Mouse (Mus musculus): Measurements from ENCODE around the gene Krt7. TPM values are rescaled to one million over a fixed set of nuclear protein-coding genes. Genes with fewer than 3 reads are reported as not detected.

Gene Krt7
- total RNA-seq, 1 experiment = 14.1 TPM

DNA sequence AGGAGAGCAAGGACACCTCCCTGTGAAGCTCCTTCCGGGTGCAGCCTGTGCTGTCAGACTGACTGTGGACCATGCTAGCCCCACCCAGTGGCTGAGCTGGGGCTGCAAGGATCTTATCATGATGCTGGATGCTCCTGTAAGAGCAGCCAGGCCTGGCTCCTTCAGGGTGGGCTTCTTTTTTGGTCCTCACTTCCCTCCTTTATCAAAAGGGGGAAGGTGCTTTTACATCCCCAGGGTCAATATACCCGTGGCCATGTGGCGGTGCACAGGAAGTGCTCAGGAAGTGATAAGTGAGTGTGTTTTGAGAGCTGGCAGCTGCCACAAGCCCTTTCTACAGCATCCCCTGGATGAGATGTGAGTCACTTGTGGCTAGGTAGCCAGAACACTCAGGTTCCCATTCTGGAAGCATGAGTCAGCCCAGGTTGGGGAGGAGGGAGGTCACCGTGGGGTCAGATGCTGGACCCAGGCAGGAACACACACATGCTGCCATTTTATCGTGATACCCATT is 22.8 kb upstream of the Krt7 start:
- in situ Hi-C loops (cut with MboI; ENCODE audit: low sequenced_read_pairs in 2 of 2, unreplicated experiment in 2 of 2) = no loop called here
- H3K9me3 ChIP-seq (ENCODE audit: control insufficient read depth, insufficient read depth, low read depth, low read length) = no peaks in the 10 kb centered on the region
- peaks cover 0 to 6% of the 10 kb centered on the region in 2 experiments; a peak in 1 of 4 replicates for H3K4me1 ChIP-seq (ENCODE audit: control insufficient read depth in 2 of 2, insufficient read depth in 2 of 2, low read length in 2 of 2, poor library complexity in 1 of 2)
- no peak overlapping the region for H3K4me3 ChIP-seq (ENCODE audit: insufficient read depth in 1 of 2, low read depth in 1 of 2, low read length in 2 of 2, poor library complexity in 1 of 2, severe bottlenecking in 1 of 2)
- no peak for DNase-seq (ENCODE audit: low read depth, low spot score)
- H3K9ac ChIP-seq (ENCODE audit: insufficient read depth, low read depth, low read length, poor library complexity, severe bottlenecking) = no peak overlapping the region
- no peak overlapping the region for H3K27ac ChIP-seq (ENCODE audit: insufficient read depth, low read depth, low read length, poor library complexity, severe bottlenecking)
- no peaks in the 10 kb centered on the region for H3K36me3 ChIP-seq (ENCODE audit: control insufficient read depth, insufficient read depth, low read length, poor library complexity, severe bottlenecking)
- TF ChIP-seq HCFC1 (IDR thresholded peaks at IDR 0.05; ENCODE audit: borderline replicate concordance, insufficient read depth, low read length) (no peak), ZC3H11A (IDR thresholded peaks at IDR 0.05; ENCODE audit: borderline replicate concordance, low read depth, low read length) (no peak), CHD2 (IDR thresholded peaks at IDR 0.05; ENCODE audit: low read depth, low read length) (no peak), ZNF384 (IDR thresholded peaks at IDR 0.05; ENCODE audit: low read depth, low read length) (no peak), MAFK (IDR thresholded peaks at IDR 0.05; ENCODE audit: insufficient read depth, low read depth, low read length) (no peak)

DNA sequence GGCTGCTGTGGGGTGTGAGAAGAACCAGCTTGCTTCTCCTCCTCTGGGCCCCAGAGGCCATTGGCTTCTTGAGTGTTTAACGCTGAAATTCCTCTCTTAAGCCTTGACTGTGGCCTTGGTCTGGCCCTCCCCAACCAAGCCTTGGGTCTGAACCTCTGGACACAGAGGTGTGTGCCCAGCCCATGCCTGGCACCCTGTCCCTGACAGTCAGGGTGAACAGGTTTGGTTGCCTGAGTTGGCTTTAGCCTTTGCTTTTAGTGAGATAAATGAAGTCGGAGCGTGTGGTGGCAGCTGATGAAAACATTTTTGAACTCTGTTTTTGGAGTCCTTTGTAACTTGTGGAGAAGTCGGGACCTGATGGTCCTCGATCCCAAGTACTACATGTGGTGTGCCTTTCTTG is 20.6 kb upstream of the Krt7 start:
- no peak overlapping the region for H3K4me3 ChIP-seq (ENCODE audit: insufficient read depth in 1 of 2, low read depth in 1 of 2, low read length in 2 of 2, poor library complexity in 1 of 2, severe bottlenecking in 1 of 2)
- no peak overlapping the region for H3K27ac ChIP-seq (ENCODE audit: insufficient read depth, low read depth, low read length, poor library complexity, severe bottlenecking)
- H3K36me3 ChIP-seq (ENCODE audit: control insufficient read depth, insufficient read depth, low read length, poor library complexity, severe bottlenecking) = no peaks in the 10 kb centered on the region
- in situ Hi-C loops (cut with MboI; ENCODE audit: low sequenced_read_pairs in 2 of 2, unreplicated experiment in 2 of 2) = no loop called here
- no peak overlapping the region for H3K9ac ChIP-seq (ENCODE audit: insufficient read depth, low read depth, low read length, poor library complexity, severe bottlenecking)
- no peak for DNase-seq (ENCODE audit: low read depth, low spot score)
- H3K9me3 ChIP-seq (ENCODE audit: control insufficient read depth, insufficient read depth, low read depth, low read length) = no peaks in the 10 kb centered on the region
- TF ChIP-seq HCFC1 (IDR thresholded peaks at IDR 0.05; ENCODE audit: borderline replicate concordance, insufficient read depth, low read length) (no peak), ZC3H11A (IDR thresholded peaks at IDR 0.05; ENCODE audit: borderline replicate concordance, low read depth, low read length) (no peak), MAFK (IDR thresholded peaks at IDR 0.05; ENCODE audit: insufficient read depth, low read depth, low read length) (no peak), CHD2 (IDR thresholded peaks at IDR 0.05; ENCODE audit: low read depth, low read length) (no peak), ZNF384 (IDR thresholded peaks at IDR 0.05; ENCODE audit: low read depth, low read length) (no peak)
- peaks cover 0 to 6% of the 10 kb centered on the region in 2 experiments; a peak in 1 of 4 replicates for H3K4me1 ChIP-seq (ENCODE audit: control insufficient read depth in 2 of 2, insufficient read depth in 2 of 2, low read length in 2 of 2, poor library complexity in 1 of 2)

DNA sequence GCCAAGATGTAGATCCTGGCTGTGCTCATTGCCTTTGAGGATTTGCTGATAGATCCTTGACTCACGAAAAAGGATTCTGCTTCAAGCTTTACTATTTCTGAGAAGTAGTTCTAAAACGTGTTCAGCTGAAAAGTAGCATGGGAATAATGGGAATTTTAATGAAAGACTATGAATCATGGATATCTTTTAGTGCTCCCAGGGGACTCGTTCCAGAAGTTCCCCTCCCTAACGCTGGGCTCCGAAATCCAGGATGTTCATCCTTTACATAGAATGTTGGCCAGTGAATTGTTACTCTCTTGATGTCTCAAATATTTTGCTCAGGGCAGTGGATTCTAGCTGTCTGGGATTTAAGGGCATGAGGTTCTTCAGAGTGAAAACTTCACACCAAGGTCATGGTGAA is 18.6 kb upstream of the Krt7 start:
- Histone ChIP-seq H3K27ac (ENCODE audit: insufficient read depth, low read depth, low read length, poor library complexity, severe bottlenecking) (no peak overlapping the region), H3K4me3 (ENCODE audit: insufficient read depth in 1 of 2, low read depth in 1 of 2, low read length in 2 of 2, poor library complexity in 1 of 2, severe bottlenecking in 1 of 2) (no peak overlapping the region), H3K4me1 (ENCODE audit: control insufficient read depth in 2 of 2, insufficient read depth in 2 of 2, low read length in 2 of 2, poor library complexity in 1 of 2) (peaks cover 0 to 6% of the 10 kb centered on the region in 2 experiments; a peak in 1 of 4 replicates), H3K9ac (ENCODE audit: insufficient read depth, low read depth, low read length, poor library complexity, severe bottlenecking) (no peak overlapping the region), H3K36me3 (ENCODE audit: control insufficient read depth, insufficient read depth, low read length, poor library complexity, severe bottlenecking) (no peaks in the 10 kb centered on the region), H3K9me3 (ENCODE audit: control insufficient read depth, insufficient read depth, low read depth, low read length) (no peaks in the 10 kb centered on the region)
- in situ Hi-C loops (cut with MboI; ENCODE audit: low sequenced_read_pairs in 2 of 2, unreplicated experiment in 2 of 2) = no loop called here
- TF ChIP-seq MAFK (IDR thresholded peaks at IDR 0.05; ENCODE audit: insufficient read depth, low read depth, low read length) (no peak), HCFC1 (IDR thresholded peaks at IDR 0.05; ENCODE audit: borderline replicate concordance, insufficient read depth, low read length) (no peak), ZC3H11A (IDR thresholded peaks at IDR 0.05; ENCODE audit: borderline replicate concordance, low read depth, low read length) (no peak), ZNF384 (IDR thresholded peaks at IDR 0.05; ENCODE audit: low read depth, low read length) (no peak), CHD2 (IDR thresholded peaks at IDR 0.05; ENCODE audit: low read depth, low read length) (no peak)
- DNase-seq (ENCODE audit: low read depth, low spot score) = no peak

DNA sequence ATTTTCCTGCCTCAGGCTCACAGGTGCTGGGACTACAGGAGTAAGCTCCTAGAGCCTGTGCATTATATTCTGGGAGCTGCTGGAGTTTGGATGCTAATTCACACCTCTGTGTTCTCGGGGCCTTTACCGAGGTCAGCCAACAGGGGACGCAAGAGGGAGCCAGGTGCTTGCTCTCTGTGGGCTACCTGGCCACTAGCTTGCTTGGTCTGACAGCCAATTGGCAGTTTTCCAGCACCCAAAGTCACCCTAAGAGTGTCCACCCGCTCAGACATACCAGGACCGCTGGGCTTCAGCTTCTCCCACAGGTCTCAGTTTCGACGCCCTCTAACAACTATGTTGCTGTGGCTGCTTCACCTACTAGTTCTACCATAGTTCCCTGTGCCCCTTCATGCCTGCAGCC is 15.9 kb upstream of the Krt7 start:
- Histone ChIP-seq H3K36me3 (ENCODE audit: control insufficient read depth, insufficient read depth, low read length, poor library complexity, severe bottlenecking) (no peaks in the 10 kb centered on the region), H3K27ac (ENCODE audit: insufficient read depth, low read depth, low read length, poor library complexity, severe bottlenecking) (no peak overlapping the region), H3K4me3 (ENCODE audit: insufficient read depth in 1 of 2, low read depth in 1 of 2, low read length in 2 of 2, poor library complexity in 1 of 2, severe bottlenecking in 1 of 2) (no peak overlapping the region), H3K4me1 (ENCODE audit: control insufficient read depth in 2 of 2, insufficient read depth in 2 of 2, low read length in 2 of 2, poor library complexity in 1 of 2) (no peaks in the 10 kb centered on the region), H3K9ac (ENCODE audit: insufficient read depth, low read depth, low read length, poor library complexity, severe bottlenecking) (no peak overlapping the region), H3K9me3 (ENCODE audit: control insufficient read depth, insufficient read depth, low read depth, low read length) (no peaks in the 10 kb centered on the region)
- DNase-seq (ENCODE audit: low read depth, low spot score) = no peak
- TF ChIP-seq ZNF384 (IDR thresholded peaks at IDR 0.05; ENCODE audit: low read depth, low read length) (no peak), CHD2 (IDR thresholded peaks at IDR 0.05; ENCODE audit: low read depth, low read length) (no peak), HCFC1 (IDR thresholded peaks at IDR 0.05; ENCODE audit: borderline replicate concordance, insufficient read depth, low read length) (no peak), MAFK (IDR thresholded peaks at IDR 0.05; ENCODE audit: insufficient read depth, low read depth, low read length) (no peak), ZC3H11A (IDR thresholded peaks at IDR 0.05; ENCODE audit: borderline replicate concordance, low read depth, low read length) (no peak)
- in situ Hi-C loops (cut with MboI; ENCODE audit: low sequenced_read_pairs in 2 of 2, unreplicated experiment in 2 of 2) = no loop called here

DNA sequence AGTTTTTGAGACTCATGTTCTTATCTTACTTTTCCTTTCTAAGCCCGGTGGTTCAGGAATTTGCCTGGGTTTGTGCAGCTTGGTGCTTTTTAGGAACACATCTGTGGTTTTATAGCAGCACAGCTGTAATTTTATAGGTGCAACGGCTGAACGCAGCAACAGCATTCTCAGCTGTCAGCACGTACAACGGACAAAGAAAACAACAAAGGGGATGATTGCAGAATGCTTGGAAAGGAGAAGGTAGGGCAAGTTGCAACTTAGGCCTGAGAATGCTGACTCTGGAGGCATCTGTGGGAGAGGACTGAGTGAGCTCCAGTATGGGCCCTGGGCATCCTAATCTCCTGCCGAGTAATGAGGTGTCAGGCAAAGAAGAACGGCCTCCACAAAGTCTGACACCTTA is 14.4 kb upstream of the Krt7 start:
- TF ChIP-seq HCFC1 (IDR thresholded peaks at IDR 0.05; ENCODE audit: borderline replicate concordance, insufficient read depth, low read length) (no peak), ZNF384 (IDR thresholded peaks at IDR 0.05; ENCODE audit: low read depth, low read length) (no peak), ZC3H11A (IDR thresholded peaks at IDR 0.05; ENCODE audit: borderline replicate concordance, low read depth, low read length) (no peak), CHD2 (IDR thresholded peaks at IDR 0.05; ENCODE audit: low read depth, low read length) (no peak), MAFK (IDR thresholded peaks at IDR 0.05; ENCODE audit: insufficient read depth, low read depth, low read length) (no peak)

More for the DNA sequence above, 14.4 kb upstream of the Krt7 start:
- H3K4me3 ChIP-seq (ENCODE audit: insufficient read depth in 1 of 2, low read depth in 1 of 2, low read length in 2 of 2, poor library complexity in 1 of 2, severe bottlenecking in 1 of 2) = no peak overlapping the region
- no peaks in the 10 kb centered on the region for H3K9me3 ChIP-seq (ENCODE audit: control insufficient read depth, insufficient read depth, low read depth, low read length)
- in situ Hi-C loops (cut with MboI; ENCODE audit: low sequenced_read_pairs in 2 of 2, unreplicated experiment in 2 of 2) = no loop called here
- H3K27ac ChIP-seq (ENCODE audit: insufficient read depth, low read depth, low read length, poor library complexity, severe bottlenecking) = no peak overlapping the region
- DNase-seq (ENCODE audit: low read depth, low spot score) = no peak
- no peak overlapping the region for H3K9ac ChIP-seq (ENCODE audit: insufficient read depth, low read depth, low read length, poor library complexity, severe bottlenecking)
- H3K36me3 ChIP-seq (ENCODE audit: control insufficient read depth, insufficient read depth, low read length, poor library complexity, severe bottlenecking) = no peaks in the 10 kb centered on the region
- no peaks in the 10 kb centered on the region for H3K4me1 ChIP-seq (ENCODE audit: control insufficient read depth in 2 of 2, insufficient read depth in 2 of 2, low read length in 2 of 2, poor library complexity in 1 of 2)
